Mouse (Mus musculus) urinary bladder, postnatal 4 days (tissue): ENCODE measurements around the gene Dmc1.

ENCODE experiments used
- DNase-seq, 2 experiments: peaks; one replicate each; pipeline ENCODE4 v3.0.0; 2021 to 2022; ENCODE audit warnings: low spot score in 2 of 2

The Dmc1 gene

DNA sequence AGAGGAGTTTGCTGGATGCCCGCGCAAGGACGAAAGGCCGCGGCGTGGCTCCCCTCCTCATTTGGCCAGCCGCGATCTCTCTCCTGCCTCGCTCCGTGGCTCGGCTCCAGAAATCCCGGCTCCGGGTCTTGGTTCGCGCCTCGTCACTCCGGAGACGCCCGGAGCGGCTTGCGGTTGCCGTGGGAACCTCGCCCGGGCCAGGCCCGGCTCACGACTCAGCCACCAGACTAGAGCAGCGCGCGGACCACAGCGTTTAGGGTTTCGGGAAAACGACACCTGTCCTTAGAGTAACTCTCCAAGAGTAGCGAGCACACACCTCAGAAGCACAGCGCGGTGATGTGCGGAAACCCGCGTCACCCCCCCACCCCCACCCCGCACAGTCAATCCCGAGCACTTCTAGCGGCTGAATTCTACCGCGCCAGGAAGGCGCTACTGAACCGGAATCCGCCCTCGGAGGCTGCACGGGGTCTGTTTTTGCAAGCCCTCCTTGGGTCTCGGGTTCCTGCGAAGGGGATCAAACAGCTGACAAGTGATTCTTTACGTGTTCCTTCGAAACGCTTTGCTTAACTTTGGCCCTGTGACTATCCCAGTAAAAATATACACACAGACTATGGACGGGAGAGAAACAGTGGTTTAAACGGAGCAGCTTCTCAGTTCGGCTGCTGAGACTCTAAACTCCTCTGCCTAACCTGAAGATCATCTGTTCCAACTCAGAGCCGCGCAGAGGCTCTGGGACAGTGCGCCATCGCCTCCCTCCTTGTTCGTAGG, 93.2 kb downstream of the Dmc1 start:
- peak; percentile 80 to 91 for DNase-seq
